Mouse (Mus musculus): Measurements from ENCODE around the gene Cers6. TPM values are rescaled to one million over a fixed set of nuclear protein-coding genes. Genes with fewer than 3 reads are reported as not detected.

Gene Cers6
- total and polyA plus RNA-seq, 2 experiments, result 3.9 to 16.0 TPM

DNA sequence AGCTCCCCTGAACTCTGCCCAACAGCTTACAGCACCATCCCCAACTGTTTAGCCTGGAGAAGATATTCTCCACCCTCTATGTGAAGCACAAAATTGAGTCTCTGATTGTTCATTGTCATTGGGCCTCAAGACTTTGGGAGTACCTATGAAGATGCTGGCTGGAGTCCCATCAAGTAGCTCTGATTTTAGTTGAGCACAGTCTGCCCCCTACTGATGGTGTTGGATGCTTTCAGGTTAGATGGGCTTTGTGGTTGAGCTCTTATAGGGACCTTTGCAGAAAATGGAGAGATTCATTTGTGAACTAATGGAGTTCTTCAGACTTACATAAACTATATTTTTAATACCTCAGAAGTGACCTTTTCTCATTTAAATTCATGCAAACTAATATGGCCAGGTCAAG, 200.1 kb downstream of the Cers6 start:
- Histone ChIP-seq H3K4me1 (ENCODE audit: control insufficient read depth, insufficient read depth, low read length) (peaks cover 7% of the 10 kb centered on the region), H3K27ac (replicated peaks; ENCODE audit: insufficient read depth, low read depth, low read length) (no peak overlapping the region), H3K4me3 (ENCODE audit: insufficient read depth, low read depth, low read length) (no peak overlapping the region), H3K9ac (ENCODE audit: low read depth, low read length) (no peak overlapping the region), H3K36me3 (ENCODE audit: control insufficient read depth, insufficient read depth, low read length) (no peaks in the 10 kb centered on the region), H3K27me3 (ENCODE audit: control insufficient read depth, insufficient read depth, low read length) (no peaks in the 10 kb centered on the region), H3K79me2 (ENCODE audit: control insufficient read depth, insufficient read depth, low read length) (no peaks in the 10 kb centered on the region)
- DNase-seq (ENCODE audit: extremely low read depth, low read depth, low spot score), result peak; percentile 44
- TF ChIP-seq CTCF (IDR thresholded peaks at IDR 0.05; ENCODE audit: low read depth, low read length) (no peak), POLR2A (IDR thresholded peaks at IDR 0.05; ENCODE audit: extremely low read depth, insufficient read depth, low read length) (no peak)

DNA sequence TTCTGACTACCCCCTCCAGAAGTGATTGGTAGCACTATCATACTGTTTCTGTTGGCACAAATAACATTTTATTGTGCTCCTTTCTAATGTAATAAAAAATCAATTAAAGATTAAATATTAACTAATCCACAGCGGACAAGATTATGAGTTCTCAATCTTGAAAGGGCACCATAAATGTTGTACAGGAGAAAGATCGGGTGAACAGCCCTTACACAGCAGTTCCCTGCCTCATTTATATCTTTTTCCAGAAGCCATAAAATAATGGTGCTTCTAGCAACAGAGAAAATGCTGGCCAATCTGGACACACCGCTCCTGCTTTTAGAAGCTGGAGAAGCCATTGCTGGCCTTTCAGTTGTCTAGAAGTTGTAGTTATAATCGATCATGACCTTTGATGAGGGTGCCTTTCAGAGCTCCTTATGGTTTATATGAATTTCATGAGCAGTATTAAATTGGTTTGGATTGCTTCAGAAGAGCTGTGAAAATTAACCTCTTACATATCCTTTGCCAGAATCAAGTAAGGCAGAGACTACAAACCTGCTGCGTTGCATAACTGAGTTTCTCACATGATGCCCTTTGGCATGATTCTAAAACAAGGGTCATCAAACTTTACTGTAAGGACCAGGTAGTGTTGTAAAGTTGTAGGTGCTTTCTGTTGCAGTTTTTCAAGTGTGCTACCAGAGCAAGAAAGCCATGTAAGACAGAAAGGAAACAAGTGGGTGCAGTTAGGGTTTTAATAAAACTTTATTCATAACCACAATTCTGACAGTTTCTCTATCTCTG, 200.9 kb downstream of the Cers6 start:
- peak overlapping the region; percentile 79 for H3K27ac ChIP-seq (replicated peaks; ENCODE audit: insufficient read depth, low read depth, low read length)
- TF ChIP-seq CTCF (IDR thresholded peaks at IDR 0.05; ENCODE audit: low read depth, low read length) (no peak), POLR2A (IDR thresholded peaks at IDR 0.05; ENCODE audit: extremely low read depth, insufficient read depth, low read length) (no peak)
- H3K9ac ChIP-seq (ENCODE audit: low read depth, low read length), result peak overlapping the region; percentile 11; the same call in 1 of the 2 replicates
- no peaks in the 10 kb centered on the region for H3K79me2 ChIP-seq (ENCODE audit: control insufficient read depth, insufficient read depth, low read length)
- peak overlapping the region; percentile 18; the same call in 1 of the 2 replicates for H3K4me3 ChIP-seq (ENCODE audit: insufficient read depth, low read depth, low read length)
- peaks cover 7% of the 10 kb centered on the region for H3K4me1 ChIP-seq (ENCODE audit: control insufficient read depth, insufficient read depth, low read length)
- 29% methylated on average over 5 of the region's 5 CpGs for WGBS
- H3K27me3 ChIP-seq (ENCODE audit: control insufficient read depth, insufficient read depth, low read length), result no peaks in the 10 kb centered on the region
- H3K36me3 ChIP-seq (ENCODE audit: control insufficient read depth, insufficient read depth, low read length), result no peaks in the 10 kb centered on the region
- DNase-seq (ENCODE audit: extremely low read depth, low read depth, low spot score), result peak; percentile 94

DNA sequence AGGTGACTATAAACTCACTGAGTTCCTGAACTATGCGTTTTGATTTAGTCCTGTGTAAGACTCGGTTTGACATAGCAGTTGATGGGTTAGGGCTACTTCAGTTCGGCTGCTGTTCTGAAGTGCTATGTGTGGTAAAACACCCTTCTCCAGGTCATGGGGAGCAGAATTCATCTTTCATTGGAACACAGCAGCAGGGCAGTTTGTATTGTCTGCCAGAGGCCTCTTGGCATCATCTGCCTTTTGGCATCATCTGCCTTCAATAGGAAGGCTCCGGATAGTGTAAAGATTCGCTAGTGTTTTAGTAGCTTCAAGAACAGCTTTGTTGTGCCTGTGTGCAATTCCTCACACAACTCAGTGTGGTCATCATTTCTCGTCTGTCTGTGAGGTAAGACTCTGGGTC, 203.5 kb downstream of the Cers6 start:
- Histone ChIP-seq H3K4me1 (ENCODE audit: control insufficient read depth, insufficient read depth, low read length) (peaks cover 7% of the 10 kb centered on the region), H3K4me3 (ENCODE audit: insufficient read depth, low read depth, low read length) (no peak overlapping the region), H3K36me3 (ENCODE audit: control insufficient read depth, insufficient read depth, low read length) (no peaks in the 10 kb centered on the region), H3K79me2 (ENCODE audit: control insufficient read depth, insufficient read depth, low read length) (no peaks in the 10 kb centered on the region), H3K27ac (replicated peaks; ENCODE audit: insufficient read depth, low read depth, low read length) (no peak overlapping the region), H3K27me3 (ENCODE audit: control insufficient read depth, insufficient read depth, low read length) (no peaks in the 10 kb centered on the region), H3K9ac (ENCODE audit: low read depth, low read length) (no peak overlapping the region)
- WGBS, result 95% methylated on average over 6 of the region's 6 CpGs
- DNase-seq (ENCODE audit: extremely low read depth, low read depth, low spot score), result no peak
- TF ChIP-seq CTCF (IDR thresholded peaks at IDR 0.05; ENCODE audit: low read depth, low read length) (no peak), POLR2A (IDR thresholded peaks at IDR 0.05; ENCODE audit: extremely low read depth, insufficient read depth, low read length) (no peak)

DNA sequence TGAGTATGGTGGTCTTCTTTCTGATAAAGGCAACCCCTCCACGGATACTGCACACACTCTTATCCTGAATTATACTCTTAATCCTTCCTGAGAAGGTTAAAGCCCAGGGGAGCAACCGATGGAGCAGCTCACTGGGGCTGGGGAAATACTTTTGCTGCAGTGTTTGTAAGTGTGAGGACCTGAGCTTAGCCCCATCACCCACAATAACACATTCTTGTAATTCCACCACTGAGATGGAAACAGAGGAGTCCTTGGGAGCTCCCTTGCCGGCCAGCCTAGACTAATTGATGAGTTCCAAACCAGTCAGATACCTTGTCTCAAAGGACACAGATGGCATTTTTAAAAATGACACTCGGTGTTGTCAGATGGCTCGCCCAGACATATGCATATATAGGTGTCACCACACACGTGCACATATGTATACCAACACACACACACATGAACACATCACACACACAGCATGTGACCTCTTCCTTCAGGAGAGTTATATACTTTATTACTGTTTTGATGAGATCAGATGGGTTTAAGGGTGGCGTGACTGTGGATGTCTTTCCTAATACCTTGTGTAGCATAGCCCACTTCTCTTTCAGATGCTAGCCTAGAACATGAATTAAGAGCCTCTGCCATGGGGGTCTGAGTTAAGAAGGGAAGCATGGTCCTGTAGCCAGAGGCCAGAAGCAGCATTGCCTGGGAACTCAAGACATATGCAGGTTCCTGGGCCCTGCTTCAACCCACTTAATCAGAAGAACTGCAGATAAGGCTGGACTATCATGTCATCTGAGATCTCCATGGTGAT, 210.4 kb downstream of the Cers6 start:
- Histone ChIP-seq H3K27me3 (ENCODE audit: control insufficient read depth, insufficient read depth, low read length) (no peaks in the 10 kb centered on the region), H3K4me3 (ENCODE audit: insufficient read depth, low read depth, low read length) (no peak overlapping the region), H3K79me2 (ENCODE audit: control insufficient read depth, insufficient read depth, low read length) (no peaks in the 10 kb centered on the region), H3K27ac (replicated peaks; ENCODE audit: insufficient read depth, low read depth, low read length) (no peak overlapping the region), H3K36me3 (ENCODE audit: control insufficient read depth, insufficient read depth, low read length) (peaks cover 6% of the 10 kb centered on the region; the same call in 1 of the 2 replicates), H3K9ac (ENCODE audit: low read depth, low read length) (no peak overlapping the region), H3K4me1 (ENCODE audit: control insufficient read depth, insufficient read depth, low read length) (no peaks in the 10 kb centered on the region)
- no peak for DNase-seq (ENCODE audit: extremely low read depth, low read depth, low spot score)
- no peak for TF ChIP-seq POLR2A (IDR thresholded peaks at IDR 0.05; ENCODE audit: extremely low read depth, insufficient read depth, low read length)
- TF ChIP-seq CTCF (IDR thresholded peaks at IDR 0.05; ENCODE audit: low read depth, low read length), result no peak
- WGBS, result 71% methylated on average over 7 of the region's 7 CpGs

DNA sequence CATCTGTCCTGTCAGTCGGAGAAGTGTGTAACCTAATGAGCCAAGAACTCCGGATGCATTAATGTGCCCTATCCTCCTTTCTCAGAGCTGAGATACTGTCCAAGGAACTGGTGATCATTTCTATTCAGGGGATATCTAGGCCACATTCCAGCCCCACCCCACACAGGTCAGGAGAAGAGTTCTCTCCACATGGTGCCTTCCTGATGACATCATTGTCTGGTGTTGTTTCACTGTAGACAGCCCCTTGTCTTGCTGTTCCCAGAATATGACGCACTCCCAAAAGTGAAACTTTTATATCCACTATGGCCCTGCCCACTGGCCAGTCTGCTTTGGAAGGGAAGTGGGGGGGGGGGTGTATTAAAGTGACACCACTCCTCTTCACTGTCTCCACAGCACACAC, 215.9 kb downstream of the Cers6 start:
- Histone ChIP-seq H3K27me3 (ENCODE audit: control insufficient read depth, insufficient read depth, low read length) (no peaks in the 10 kb centered on the region), H3K79me2 (ENCODE audit: control insufficient read depth, insufficient read depth, low read length) (no peaks in the 10 kb centered on the region), H3K27ac (replicated peaks; ENCODE audit: insufficient read depth, low read depth, low read length) (no peak overlapping the region), H3K9ac (ENCODE audit: low read depth, low read length) (no peak overlapping the region), H3K4me3 (ENCODE audit: insufficient read depth, low read depth, low read length) (peak overlapping the region; percentile 14; the same call in 1 of the 2 replicates), H3K36me3 (ENCODE audit: control insufficient read depth, insufficient read depth, low read length) (peaks cover 4% of the 10 kb centered on the region; the same call in 1 of the 2 replicates), H3K4me1 (ENCODE audit: control insufficient read depth, insufficient read depth, low read length) (no peaks in the 10 kb centered on the region)
- DNase-seq (ENCODE audit: extremely low read depth, low read depth, low spot score), result no peak
- WGBS, result 82% methylated on average over 3 of the region's 3 CpGs
- TF ChIP-seq POLR2A (IDR thresholded peaks at IDR 0.05; ENCODE audit: extremely low read depth, insufficient read depth, low read length) (no peak), CTCF (IDR thresholded peaks at IDR 0.05; ENCODE audit: low read depth, low read length) (no peak)

All from liver, adult 2 months (tissue).